Mouse (Mus musculus) CH12F3 (cell line): ENCODE data around the gene Gm10491.

Experiments used
- in situ Hi-C: fragments of 300-500 bp; cut with MboI; formaldehyde crosslinking; loops from 2 replicates; pipeline ENCODE4 v1.14.3; 2020; ENCODE audit warnings: low sequenced_read_pairs

Gene Gm10491

DNA sequence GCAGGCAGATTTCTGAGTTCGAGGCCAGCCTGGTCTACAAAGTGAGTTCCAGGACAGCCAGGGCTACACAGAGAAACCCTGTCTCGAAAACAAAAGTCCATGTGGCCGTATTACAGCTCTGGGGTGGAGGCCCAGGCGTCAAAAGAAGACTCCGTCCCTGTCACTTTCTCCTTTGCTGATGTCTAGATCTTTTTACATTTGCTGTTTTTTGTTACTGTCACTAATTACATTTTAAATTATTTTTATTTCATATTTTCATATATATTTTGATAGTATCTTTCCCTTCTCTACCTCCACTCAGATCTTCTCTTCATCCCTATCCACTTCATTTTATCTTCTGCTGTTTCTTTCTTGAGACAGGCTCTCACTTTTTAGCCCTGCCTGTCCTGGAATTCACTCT, at the start of gene Gm10491:
Gene Gm10491, minus strand, starts transcription at position 101 of the 400 bp plus-strand sequence.
- in situ Hi-C loops: loop anchor here (25.0 kb wide), 1 partner anchor 205 kb away; no protein-coding TSS in a partner anchor

GRCm38 (mm10) chrX:7950091-7950490, 42.5 kb upstream of the Gm10491 start:
- in situ Hi-C loops: no loop called here

DNA sequence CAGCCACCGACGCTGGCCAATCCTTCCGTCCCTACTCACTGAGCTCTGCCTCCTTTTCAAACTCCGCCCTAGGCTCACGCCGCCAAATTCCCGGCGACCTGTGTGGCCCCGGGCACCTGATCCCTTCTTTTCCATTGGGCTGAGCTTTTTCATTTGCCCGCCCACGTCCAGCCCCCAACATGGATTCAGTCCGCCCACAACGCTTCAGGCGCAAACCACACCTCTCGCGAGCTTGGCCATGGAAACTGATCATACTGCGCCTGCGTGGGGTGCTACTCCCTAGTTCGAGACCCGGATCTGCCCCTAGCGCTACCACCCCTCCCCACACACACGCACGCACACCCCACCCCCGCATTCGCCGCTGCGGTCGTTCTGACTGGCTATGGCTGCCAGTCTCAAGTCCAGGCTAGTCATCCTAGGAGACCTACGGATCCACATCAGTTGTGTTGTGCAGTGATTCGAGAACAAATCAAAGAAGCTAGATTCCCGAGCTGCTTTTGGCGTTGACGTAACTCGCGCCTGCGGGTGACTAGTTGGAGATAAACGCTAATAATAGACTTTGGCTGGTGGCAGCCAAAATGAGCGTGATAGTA, 40.4 kb upstream of the Gm10491 start:
- in situ Hi-C loops: no loop called here

GRCm38 (mm10) chrX:7947108-7947899, 39.7 kb upstream of the Gm10491 start, which contains the start of gene Hdac6:
Gene Hdac6, minus strand, starts transcription at chrX:7947889.
- in situ Hi-C loops: no loop called here

DNA sequence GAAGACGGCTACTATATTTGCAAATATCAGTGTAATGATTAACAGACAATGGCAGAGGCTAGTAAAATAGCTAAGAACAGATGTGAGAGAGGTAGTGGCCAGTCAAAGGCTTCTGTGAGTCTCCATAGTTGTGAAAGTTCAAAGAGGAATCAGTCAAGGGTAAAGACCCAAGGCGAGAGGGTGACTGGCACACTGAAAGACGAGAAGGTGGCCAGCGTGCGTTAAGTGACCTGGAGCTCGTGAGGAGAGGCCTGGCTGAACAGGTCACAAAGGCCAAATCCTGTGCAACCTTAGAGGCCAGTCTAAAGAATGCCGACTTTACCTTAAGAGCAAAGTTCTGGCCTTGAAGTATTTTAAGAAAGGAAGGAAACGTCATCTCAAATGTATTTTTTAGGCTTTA, 38.0 kb upstream of the Gm10491 start:
- in situ Hi-C loops: no loop called here

DNA sequence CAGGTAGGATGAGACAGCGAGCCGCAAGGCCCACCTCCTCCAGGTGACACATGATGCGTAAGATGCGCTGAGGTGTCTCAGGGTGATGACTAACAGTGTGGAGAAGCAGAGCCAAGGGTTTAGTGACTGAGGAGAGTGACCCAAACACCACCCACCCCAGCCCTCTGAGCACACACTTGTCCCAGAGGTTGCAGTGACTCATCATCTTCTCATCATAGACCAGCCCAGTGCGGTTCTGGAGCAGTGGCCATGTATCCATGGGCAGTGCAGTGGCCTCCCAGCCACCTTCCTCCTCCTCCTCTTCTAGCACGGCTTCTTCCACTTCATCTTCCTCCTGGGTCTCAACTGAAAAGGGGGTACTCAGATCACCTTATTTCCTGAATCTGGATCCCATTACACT, 30.0 kb upstream of the Gm10491 start:
- in situ Hi-C loops: no loop called here

DNA sequence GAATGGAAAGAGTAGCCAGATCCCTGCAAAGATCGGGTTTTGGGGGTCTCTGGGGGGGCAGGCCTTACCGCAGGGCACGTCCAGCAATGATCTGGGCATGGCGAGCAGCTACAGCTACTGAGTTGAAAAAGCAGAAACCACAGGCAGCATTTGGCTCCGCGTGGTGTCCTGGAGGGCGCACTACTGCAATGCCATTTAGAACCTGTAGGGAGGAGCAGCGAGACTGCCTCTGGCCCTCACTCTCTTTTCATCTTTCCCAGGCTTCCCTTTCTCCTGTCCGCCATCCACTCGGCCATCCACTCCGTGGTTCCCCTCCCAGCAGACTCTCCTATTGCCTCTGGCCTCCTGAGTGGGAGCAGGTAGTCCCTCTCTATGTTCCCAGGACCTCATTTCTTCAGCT, 29.2 kb upstream of the Gm10491 start:
- in situ Hi-C loops: no loop called here

- in situ Hi-C loops: loop anchor here (10.0 kb wide), 1 partner anchor 86 kb away; the partner anchor contains the start of gene Glod5
These were observed 20.7 kb upstream of the Gm10491 start, which contains the start of gene Eras for GRCm38 (mm10) chrX:7928270-7928790. Gene Eras, minus strand, starts transcription at chrX:7928607.

- in situ Hi-C loops: loop anchor here (10.0 kb wide), 1 partner anchor 88 kb away; the partner anchor contains the start of gene Glod5
These were observed 19.5 kb upstream of the Gm10491 start for GRCm38 (mm10) chrX:7927116-7927515.

DNA sequence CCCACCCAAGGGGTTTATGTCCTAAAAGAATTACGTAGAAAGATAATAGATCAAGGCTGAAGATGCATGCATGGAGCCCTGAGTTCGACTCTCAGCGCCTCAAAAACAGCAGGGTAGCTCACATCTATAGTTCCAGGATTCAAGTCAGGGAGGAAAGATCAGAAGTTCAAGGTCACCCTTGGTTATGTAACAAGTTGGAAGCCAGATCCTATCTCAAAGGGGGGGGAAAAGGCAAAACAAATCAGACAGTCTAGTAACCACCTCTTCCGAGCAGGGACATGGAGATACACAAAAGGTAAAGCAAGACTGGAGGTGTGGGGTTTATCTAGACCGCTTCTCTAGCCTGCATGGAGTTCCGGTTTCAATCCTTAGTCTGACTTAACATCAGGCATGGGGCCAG, 18.6 kb upstream of the Gm10491 start:
- in situ Hi-C loops: loop anchor here (10.0 kb wide), 1 partner anchor 89 kb away; the partner anchor contains the start of gene Glod5

- in situ Hi-C loops: loop anchor here (10.0 to 25.0 kb wide), 2 partner anchors 93 to 190 kb away; partner anchors contain the start of gene Glod5
These were observed 14.4 kb upstream of the Gm10491 start for GRCm38 (mm10) chrX:7922032-7922431.

- in situ Hi-C loops: loop anchor here (10.0 to 25.0 kb wide), 2 partner anchors 95 to 193 kb away; partner anchors contain the start of gene Glod5
These were observed 12.2 kb upstream of the Gm10491 start, which contains the start of gene Pcsk1n for GRCm38 (mm10) chrX:7919601-7920383. Gene Pcsk1n, plus strand, starts transcription at chrX:7919822.

- in situ Hi-C loops: loop anchor here (25.0 kb wide), 1 partner anchor 194 kb away; no protein-coding TSS in a partner anchor
These were observed 10.3 kb upstream of the Gm10491 start for GRCm38 (mm10) chrX:7917960-7918359.

DNA sequence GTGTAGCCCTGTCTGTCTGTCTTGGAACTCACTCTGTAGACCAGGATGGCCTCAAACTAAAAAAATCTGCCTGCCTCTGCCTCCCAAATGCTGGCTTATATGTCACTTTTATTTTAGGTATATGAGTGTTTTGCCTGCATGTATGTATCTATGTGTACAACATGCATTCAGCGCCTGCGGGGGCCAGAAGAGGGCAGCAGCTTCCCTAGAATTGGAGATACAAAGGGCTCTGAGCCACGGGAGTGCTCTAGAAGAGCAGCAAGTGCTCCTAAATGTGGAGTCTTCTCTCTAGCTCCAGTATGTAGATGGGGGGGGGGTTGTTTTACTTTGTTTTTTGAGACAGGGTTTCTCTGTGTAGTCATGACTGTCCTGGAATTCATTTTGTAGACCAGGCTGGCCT, 8.0 kb upstream of the Gm10491 start:
- in situ Hi-C loops: loop anchor here (25.0 kb wide), 1 partner anchor 197 kb away; no protein-coding TSS in a partner anchor

- in situ Hi-C loops: loop anchor here (25.0 kb wide), 1 partner anchor 202 kb away; no protein-coding TSS in a partner anchor
These were observed 2.8 kb upstream of the Gm10491 start for GRCm38 (mm10) chrX:7910473-7910872.

DNA sequence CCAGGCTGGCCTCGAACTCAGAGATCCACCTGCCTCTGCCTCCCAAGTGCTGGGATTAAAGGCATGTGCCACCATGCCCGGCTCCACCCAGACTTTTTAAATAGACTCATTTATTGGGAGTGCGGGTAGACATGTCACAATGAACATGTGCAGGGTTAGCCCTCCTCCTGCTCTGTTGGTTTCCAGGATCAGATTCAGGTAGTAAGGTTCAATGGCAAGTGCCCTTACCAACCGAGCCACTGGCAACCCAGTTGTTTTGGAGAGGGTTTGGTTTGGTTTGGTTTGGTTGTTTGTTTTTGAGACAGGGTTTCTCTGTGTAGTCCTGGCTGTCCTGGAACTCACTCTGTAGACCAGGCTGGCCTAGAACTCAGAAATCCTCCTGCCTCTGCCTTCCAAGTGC, 1.6 kb upstream of the Gm10491 start, which contains the start of gene Gm10490:
Gene Gm10490, plus strand, starts transcription at position 301 of the 400 bp plus-strand sequence.
- in situ Hi-C loops: loop anchor here (25.0 kb wide), 1 partner anchor 203 kb away; no protein-coding TSS in a partner anchor

DNA sequence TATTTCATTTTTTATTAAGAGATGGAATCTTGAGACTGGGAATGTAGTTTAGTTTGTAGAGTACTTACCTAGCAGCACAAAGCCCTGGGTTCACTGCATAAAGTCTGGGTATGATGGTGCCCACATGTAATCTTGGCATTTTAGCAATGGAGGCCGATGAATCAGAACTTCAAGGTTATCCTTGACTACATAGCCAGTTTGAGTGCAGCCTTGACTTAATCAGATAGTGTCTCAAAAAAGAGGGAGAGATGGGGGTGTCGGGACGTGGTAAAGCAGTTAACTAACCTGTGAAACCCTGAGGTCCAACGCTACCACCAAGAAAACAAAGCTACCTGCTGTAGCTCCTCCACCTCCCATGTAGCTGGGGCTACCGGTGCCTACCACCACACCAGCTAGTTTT, 3.2 kb downstream of the Gm10491 start:
- in situ Hi-C loops: loop anchor here (25.0 kb wide), 1 partner anchor 208 kb away; no protein-coding TSS in a partner anchor

DNA sequence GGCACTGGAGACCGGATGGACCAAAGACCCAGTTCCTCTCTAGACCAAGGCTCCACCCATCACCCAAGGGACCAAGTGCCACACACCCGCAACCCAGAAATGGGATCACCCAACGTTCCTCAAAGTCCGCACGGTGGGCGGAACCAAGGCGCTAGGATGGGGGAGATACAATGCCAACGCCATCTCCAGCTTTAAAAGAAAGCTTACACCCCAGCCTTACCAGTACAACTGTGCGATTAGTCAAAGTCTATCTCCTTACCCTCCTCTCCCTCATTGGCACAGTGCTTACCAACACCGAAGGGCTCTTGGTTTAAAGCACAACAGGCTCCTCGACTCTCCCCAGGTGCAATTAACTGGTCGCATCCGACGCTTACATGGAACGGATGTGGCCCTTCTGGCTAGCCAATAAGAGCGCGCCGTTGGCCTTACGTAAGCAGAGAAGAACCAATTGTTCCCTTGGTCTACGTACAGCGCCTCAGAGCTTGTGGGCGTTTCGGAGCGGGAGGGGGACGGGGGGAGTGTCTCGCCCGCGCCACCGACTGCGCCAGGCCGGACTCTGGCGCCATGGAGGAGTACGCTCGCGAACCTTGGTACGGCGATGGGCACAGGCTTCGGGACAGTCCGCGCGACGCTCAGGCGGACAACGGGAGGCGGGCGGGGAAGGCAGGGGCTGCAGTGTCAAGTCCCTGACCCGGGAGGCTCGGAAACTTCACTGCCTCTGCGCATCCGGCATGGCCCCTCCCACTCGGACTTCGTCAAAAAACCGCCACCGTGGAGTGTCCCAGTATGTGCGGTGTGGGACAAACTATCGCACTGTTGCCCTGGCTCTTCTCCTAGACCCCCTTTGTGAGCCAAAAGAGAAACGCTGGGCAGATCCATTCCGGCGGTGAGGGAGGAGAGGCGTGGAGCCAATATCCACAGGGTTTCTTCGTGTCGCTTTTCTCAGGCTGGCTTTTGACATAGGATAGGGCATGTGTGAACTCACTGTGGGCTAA, 8.5 kb downstream of the Gm10491 start, which contains the start of the genes Pqbp1 and Timm17b:
Gene Pqbp1, minus strand, starts transcription at position 390 of the 995 bp plus-strand sequence.
Gene Timm17b, plus strand, starts transcription at position 478 of the 995 bp plus-strand sequence.
- in situ Hi-C loops: no loop called here

- in situ Hi-C loops: no loop called here
These were observed 9.4 kb downstream of the Gm10491 start for GRCm38 (mm10) chrX:7898211-7898610.
